Mouse (Mus musculus) kidney, adult 8-10 months (tissue): ENCODE results near the gene Bmp3.

Source experiments
- DNase-seq, 2 experiments: peaks; one replicate each; pipeline ENCODE4 v3.0.0; 2022

Gene Bmp3

DNA sequence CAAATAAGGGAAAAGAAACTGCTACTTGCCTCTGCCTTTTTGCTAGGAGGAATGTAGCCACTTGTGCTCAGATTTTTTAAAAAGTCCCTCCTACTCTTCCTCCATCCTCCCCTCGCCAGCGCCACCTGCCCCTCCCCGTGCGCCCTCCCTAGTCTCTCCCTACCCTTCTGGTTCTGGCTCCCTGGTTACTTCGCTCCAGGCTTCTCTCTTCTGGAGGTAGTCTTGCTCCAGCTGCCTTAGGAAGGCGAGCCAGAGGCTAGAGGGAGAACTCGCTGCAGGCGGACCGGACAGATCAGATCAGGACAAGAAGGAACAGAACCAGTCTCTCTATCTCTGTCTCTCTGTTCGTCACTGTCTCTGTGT, at the start of gene Bmp3:
Bmp3 (plus strand) TSS at position 152 of the 363 bp plus-strand sequence.
- DNase-seq = peak in 1 of 2 experiments; percentile 4

DNA sequence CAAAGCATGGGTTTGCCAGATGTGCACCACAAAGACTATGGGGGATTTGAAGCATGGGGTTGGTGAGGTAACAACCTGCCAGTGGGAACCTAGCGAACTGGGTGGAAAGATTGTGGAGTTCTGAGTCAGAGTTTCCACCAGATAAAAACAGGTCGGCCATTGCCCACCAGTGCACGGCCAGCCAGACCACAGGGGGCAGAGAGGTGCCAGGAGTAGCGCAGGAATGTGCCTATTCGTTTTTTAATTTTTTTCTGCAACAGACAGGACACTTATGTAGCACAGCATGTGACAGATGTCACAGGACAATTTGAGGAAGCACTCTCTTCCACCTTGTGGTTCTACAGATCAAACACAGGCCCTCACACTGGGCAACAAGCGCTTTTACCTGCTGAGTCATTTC, 49.5 kb upstream of the Bmp3 start:
- no peak for DNase-seq

DNA sequence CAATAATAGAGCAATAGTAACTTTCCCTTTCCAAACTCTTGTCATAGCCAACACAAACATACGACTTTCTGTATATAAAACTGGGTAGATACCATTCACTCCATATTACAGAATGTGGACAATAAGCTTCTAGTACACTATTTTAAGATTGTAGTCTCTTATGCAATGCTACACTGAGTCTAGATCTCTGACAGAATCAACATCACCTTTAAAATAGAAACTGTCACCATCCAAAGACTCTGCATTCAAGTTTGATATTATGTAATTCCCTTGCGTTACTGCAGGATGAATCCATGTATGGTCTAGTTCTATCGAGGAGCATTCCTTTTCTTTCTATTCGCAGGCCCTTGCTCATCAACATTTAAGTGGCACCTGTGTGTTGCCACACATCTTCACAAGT, 47.7 kb upstream of the Bmp3 start:
- DNase-seq = no peak

DNA sequence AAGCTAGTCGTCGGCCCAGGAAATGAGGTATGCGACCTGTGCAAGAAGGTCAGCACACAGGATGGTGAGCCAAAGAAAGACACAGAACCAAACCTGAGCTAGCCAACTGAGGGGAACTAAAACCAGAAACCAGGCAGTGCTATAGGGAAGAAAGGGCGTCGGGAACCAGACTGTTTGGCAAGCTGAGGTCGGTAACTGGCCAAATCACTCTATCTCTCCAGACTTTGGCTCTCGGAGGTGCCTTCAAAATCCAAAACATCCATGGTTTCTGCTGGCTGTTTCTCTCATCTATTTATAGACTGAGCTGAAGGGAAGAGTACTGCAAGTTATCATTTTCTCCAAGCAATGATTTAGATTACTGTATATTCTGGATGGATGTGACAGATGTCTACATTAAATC, 47.2 kb upstream of the Bmp3 start:
- DNase-seq = no peak

DNA sequence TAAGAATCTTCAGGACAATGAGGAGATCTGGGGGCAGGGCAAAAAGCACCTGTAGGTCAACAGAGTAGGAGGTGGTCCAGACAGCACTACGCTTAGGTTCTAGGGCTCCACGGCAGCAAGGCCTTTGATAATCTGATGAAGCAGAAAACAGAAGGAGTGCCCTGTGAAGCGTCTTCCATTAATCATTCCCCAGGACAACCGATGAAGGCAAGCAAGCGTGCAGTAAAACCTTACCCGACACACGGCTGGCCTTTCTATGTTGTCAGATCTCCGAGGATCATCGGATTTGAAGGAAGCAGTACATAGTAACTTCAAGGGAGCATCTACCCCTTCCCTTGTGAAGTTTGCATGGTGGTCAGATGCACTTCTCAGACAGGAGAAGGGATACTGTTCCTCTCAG, 46.3 kb upstream of the Bmp3 start:
- DNase-seq = peak; percentile 1 to 24

DNA sequence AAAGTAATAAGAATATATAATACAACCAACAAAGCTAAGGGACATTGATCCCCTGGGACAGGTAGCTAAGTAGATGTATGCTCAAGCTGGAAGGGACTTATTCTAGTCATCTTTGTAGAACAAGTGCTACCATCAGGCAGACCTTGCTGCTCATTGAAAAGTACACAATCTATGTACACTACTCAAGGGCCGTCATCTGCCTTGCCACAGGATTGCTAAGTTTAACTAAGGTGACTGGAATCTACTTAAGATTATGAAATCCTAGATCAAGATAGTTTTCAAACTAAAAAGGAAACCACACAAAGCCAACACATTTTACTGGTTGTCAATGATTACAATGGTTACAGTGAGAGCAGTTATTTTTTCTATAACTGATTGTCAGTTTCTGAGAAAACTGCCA, 41.8 kb upstream of the Bmp3 start:
- DNase-seq = no peak

DNA sequence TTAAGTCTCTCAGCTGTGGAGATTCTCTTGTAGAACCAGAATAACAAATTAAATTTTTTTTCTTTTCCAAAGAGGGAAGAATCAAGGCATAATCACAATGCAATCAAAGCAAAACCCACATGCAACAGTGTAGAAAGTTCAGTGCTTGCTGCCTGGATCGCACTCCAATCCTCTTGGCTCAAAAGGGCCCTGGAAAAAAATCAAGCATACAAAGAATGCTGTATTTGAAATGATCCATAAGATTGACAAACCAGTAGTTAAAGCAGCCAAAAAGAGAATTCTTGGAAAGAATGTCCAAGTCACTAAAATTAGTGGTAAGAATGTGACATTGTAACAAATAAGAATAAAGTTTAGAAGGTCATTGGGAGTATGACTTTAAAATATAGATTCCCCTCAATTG, 38.9 kb upstream of the Bmp3 start:
- DNase-seq = no peak

DNA sequence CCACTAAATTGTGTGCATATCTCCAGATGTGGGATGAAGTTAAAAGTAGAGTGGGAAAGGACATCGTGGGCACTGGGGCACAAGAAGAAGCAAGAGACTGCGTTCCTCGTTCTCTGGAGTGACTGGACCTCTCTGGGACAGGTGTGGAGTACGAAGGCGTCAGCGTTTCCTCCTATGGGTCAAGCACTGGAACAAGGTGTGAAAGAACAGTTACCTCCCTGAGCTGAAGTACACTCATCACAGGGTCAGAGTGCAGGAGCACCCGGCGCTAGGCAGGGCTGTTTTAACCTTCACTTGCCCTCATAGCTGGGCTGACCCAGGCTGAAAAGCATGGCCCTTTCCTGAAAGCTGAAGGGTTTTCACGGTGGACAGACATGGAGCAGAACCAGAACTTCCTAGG, 20.5 kb upstream of the Bmp3 start:
- no peak for DNase-seq

DNA sequence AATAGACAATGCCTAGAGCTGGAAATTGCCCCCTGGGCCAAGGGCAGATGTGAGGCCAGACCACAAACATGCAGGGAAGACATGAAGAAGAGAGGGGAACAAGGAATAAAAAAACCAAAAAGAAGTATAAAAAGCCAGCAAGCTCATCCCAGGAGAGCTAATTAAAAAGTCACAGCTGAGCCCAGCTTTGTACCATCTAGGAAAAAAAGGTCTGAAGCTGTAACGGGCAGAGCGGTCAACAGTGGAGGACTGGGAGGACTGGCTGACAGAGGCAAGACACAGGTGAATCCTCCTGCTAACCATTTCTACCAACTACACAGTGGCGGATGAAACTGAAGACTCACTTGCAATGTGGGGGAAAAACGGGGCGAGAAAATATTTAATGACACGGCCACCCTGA, 19.9 kb upstream of the Bmp3 start:
- DNase-seq = no peak

DNA sequence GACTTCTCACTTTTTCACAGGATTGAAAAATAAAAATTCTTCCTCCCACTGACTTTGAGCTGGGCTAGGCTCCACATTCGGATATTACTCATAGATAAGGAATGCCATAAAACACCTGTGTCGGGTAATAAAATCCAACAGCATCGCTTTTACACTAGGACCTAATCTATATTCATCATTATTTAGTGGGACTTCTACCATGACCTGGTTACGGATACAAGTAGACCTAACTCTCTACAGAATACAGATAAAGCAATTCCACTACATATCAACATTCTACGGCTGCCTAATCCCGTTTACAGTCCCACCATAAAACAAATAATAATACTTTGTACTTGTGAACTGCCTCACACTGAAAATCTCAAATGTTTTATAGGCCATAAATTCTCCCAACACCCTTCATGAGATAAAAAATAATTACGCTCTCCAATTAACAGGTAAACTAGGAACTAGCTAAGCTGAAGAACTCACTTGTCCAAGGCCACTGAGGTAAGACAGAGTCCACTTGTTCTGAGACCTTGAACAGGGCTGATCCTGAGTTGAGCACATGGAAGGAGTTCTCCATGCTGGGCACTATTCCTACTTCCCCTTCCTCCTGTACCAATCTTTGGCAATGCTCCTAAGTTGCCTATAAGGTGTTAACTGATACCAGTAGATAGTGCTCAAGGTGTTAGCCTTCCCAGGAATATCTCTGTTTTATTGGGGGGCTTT, 11.5 kb upstream of the Bmp3 start:
- DNase-seq = no peak

DNA sequence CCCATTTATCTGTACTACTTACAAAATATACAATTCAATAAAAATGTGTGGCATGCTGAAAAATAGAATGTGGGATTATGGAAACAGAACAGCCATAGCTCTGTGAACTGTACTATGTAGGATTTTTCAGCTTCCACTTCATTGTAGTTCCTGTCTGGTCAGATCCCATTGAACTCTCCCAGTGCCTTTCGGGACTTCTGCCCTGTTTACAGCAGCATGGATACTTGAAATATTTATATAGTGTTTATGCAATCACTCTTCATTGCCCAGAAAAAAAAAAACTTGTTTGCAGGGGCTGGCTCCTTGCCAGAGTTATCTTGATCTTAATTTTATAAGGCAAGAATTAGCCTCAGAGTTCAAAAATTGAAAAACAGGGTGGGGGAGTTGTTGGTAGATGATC, 9.6 kb upstream of the Bmp3 start:
- DNase-seq = no peak

DNA sequence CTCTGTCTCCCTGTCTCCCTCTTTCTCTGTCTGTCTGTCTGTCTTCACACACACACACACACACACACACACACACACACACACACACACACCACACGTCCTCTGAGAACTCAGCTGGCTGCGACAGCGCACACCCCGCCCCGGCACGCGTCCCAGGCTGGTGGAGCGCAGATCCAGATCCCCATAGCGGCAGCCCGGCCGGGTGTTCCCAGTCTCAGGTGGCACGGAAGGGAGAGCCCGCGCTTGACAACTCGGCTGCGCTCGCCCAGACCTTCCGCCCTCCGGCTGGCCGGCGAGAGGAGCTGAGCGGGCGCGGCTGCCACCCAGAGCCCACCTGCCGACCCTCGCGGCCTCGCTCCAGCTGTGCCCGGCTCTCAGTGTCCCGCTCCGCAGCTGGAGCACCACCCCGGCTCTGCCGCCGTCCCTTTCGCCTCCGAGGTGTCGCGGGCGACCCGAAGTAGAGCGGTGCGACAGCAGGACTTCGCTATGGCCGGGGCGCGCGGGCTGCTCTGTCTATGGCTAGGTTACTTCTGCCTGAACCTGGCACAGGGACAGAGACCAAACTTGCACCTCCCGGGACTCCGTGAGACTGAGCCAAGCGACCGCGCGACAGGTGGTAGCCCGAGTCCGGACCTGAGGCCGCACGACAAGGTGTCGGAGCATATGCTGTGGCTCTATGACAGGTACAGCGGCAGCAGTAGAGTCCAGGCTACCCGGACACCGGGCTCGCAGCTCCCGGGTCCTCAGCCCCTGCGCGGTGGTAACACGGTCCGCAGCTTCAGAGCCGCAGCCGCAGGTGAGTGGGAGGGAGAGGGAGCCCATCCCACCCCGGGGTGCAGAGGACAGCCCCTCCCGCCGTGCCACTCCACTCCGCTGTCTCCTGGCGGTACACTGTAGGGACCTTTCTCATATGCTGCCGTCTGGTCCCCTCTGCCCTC, 681 bp downstream of the Bmp3 start:
- DNase-seq = no peak

DNA sequence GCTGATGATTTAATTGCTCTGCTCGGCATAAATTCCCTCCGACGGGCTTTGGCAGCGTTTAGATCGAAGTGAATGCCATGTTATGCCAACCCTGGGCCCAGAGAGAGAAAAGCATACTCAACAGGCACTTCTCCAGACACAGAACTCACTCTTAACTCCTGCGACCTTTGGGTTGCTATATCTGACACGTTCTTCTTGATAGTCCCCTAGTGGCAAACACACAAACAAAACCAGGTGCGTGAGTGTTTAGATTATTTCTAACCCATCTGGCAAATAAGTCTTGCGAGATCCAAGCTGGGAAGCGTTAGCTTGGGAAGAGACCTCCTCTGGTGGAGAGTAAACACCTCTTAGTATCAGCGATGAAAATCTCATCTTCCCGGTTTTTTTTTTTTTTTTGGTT, 1.5 kb downstream of the Bmp3 start:
- no peak for DNase-seq

DNA sequence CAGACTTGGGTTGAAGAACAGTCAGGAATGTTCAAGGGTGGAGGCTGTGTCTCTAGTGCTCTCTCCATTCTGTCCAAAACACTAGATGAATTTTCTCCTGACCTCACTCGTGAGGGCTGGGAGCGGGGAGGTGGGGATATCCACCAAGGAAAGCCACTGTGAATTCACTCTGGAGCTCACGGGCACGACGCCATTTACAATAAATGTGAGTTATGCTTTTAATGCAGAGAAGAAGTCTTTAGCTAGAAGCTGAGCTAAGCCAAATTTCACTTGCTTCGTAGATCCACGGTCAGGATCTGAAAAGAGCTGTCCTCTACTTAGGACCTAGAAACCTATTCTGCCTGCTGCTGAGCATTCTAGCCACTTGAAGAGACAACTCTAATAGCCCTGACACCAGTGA, 2.1 kb downstream of the Bmp3 start:
- DNase-seq = no peak

DNA sequence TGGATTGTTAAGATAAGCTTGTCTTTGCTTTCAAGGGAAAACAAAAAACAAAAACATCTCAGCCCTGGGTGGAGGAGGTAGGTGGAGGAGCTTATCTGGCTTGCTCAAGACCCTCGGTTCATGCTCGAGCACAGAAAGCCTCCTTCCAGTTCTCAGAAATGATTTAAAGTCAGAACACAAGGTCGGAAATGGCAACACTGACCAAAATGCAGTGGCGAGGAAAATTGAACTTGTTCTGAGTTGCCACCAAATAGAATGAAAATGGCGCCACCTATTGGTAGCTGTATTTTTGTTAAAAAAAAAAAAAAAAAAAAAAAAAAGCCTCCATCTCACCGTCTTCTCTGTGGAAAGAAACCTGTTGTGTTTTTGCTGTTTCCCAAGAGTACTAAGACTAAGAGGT, 9.7 kb downstream of the Bmp3 start:
- DNase-seq = no peak

DNA sequence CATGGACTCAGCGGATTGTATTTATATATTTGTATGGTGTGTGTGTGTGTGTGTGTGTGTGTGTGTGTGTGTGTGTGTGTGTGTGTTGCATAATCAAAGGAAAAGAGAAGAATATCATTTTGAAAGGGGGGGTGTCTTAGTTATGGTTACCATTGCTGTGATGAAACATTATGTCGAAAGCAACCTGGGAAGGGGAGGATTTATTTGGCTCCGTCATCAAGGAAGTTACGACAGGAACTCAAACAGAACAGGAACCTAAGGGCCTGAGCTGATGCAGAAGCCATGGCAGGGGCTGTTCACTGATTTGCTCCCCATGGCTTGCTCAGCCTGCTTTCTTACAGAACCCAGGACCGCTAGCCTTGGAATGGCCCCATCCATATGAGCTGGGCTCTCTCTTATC, 10.9 kb downstream of the Bmp3 start:
- no peak for DNase-seq

DNA sequence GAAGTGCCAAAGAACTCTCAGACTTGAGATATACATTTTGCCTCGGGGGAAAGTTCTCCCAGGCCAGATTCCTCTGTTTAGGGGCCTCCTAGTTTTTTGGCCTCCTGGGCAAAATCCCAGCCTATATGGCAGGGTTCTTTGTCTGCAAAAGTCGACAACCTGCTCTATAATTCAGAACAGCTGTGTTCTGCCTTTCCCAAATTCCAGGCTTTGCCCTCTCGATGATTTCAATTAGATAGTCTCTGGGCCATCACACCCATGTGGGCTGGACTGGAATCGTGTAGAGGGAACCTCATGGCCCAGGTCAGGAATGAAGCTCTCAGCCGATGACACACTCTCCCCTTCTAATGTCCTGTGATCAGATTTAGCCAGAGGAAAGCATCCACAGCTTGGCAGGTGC, 21.8 kb downstream of the Bmp3 start:
- no peak for DNase-seq

DNA sequence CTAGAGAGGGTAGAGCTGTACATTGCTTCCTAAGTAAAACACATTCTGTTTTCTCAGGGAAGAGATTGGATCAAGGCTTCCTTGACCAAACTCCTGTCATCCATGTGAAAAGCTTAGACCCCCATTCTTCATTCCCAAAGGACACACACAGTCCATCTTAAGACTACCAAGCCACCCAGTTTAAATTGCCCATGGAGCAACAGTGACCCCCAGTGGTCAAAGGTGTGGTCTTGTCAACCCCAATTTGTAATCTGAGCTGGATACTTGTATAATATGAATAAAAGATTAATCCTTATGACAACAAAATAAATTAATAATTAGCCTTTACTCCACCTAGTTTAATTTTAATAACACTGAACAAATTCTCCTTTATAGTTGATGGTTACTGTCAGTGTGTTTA, 24.7 kb downstream of the Bmp3 start:
- DNase-seq = peak; percentile 25 to 78

DNA sequence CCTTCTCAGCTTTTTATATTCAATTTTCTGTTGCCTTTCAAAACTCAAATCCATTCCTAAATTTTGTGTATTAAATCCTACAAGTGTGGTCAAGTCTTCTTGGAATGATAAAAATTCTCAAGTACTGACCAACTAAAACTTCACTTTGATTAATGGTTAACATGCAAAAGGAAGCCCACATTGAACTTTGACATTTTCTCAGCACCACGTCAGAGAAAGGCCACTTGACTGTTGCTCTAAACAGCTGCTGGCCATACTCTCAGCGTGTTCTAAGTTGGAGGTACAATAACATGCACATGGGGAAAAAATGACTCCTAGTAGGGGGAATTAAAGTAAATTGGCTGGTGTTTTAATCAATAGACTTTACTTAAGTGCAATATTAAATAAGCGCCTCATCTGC, 27.9 kb downstream of the Bmp3 start:
- DNase-seq = peak; percentile 15 to 58

DNA sequence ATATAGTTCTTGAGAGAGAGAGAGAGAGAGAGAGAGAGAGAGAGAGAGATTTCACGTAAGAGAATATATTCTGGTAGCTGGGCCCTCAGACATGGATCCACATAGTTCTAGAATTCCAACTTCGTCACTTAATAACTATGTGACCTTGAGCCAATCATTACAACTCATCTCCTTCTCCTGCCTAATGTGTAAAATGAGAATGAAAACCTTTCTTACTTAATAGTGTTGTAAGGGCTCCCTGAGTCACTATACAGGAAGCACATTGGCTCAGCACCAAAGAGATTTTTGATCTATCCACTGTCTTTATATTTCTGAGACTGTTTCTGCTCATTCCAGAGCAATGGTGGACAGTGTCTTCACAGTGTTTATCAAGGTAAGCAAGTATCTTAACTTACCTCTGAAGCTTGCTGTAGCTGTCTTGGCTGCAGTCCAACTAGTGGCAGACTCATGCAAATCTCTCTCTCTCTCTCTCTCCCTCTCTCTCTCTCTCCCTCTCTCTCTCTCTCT, 36.4 kb downstream of the Bmp3 start:
- DNase-seq = no peak

DNA sequence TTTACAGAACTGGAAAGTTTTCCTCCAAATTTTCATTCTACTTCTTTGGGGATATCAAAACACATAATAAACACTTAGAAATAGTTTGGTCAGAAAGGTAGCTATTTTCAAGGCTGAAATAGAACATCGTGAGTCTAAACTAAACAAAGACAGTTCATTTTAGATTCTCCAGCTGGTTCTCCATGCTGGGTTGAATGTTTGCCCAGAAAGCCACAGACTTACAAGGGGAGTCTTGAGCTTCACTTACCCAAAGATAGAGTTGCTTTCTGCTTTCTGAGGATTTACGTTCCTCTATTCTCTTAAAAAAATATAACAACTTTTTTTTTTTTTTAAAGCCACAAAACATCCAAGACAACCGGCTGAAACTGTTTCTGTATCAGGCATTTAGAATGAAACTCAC, 40.1 kb downstream of the Bmp3 start:
- no peak for DNase-seq

DNA sequence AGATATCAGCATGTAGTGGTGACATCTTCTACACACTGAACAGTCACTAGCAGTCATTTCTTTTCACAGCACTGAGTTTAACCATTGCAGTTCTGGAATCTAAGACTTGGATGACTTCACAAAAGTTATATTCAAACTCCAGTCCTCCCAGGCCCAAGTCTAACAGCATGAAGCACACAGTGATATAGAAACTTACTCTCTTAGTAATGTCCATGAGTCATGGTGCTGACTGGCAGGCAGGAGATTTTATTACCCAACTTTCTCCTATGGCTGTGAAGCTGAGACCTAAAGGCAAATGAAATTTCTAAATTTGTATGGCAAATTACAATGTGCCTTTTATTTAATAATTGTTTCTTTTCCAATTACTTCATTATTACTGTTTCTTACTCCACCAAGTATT, 43.7 kb downstream of the Bmp3 start:
- no peak for DNase-seq

DNA sequence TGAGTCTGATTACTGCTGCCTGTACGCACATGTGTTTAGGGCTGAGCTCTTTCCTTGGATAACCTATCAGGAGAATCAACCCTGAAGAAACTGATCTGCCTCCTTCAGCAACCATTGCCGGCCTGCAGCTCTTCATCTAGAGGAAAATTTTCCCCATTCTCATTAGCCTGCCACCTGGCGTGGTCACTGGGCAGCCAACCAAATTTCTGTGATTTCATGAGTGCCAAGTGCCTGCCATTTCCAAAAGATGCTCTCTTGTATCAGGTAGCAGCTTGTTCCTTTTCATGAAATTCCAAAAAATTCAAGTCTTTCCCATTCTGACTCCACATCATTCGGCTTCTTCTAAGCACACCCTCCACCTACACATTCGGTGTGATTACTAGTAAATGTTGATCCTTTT, 46.7 kb downstream of the Bmp3 start:
- no peak for DNase-seq

DNA sequence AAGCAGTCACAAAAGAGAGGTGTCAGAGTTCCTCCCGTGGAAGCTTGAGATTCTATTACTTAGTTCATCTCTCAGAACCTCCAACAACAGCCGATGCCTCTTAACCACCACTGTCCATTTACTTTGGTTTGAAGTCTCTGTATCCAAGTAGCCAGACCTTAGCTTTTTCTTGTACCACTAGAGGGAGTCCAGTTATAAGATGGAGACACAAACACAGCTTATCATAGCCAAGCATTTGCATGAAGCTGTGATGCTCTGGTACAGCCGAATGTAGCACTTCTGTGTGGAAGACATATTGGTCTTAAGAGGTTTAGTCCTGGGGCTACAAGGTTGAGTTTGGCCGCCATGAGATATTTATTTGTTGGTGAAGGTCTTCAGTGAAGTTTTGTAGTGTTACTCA, 48.1 kb downstream of the Bmp3 start:
- DNase-seq = peak in 1 of 2 experiments; percentile 6
